Mouse (Mus musculus) mesoderm, embryonic 11.5 days (tissue): ENCODE results near the gene Nhlh1.
A peak's percentile ranks its signal among the peaks of the same experiment; 100 is the strongest.

Experiments used
- DNase-seq: peaks from one replicate; pipeline ENCODE4 v3.0.0-alpha.2; 2012; ENCODE audit warnings: low read depth, low spot score

Gene Nhlh1

GRCm38 (mm10) chr1:172053541-172054440 is 3.6 kb downstream of the Nhlh1 start:
- DNase-seq: no peak

DNA sequence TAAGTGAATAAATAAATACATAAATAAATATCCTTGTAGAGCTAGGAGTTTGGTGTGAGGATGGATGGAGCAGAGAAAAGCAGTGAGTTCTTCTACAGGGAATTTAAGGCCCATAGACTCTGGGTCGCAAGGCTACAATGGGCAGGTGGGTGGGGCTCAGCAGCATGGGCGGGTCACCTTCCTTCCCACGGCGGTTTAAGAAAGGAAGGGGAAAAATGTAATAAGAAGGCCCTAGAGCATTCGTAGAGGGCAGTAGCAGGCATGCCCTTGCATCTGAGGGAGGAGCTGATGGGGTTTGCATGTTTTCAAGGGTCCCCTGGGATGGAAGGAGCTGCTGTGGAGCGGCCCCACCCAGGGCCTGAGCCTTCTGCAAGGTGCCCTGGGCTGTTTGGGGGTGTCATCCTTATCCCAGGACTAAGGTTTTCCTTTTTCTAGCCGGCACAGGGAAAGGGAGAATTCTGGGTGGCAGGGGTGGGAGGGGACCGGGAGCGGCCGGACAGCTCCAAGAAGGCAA is 4.5 kb downstream of the Nhlh1 start:
- DNase-seq: no peak

GRCm38 (mm10) chr1:172049131-172049782 is 8.1 kb downstream of the Nhlh1 start:
- DNase-seq: peak; percentile 79

GRCm38 (mm10) chr1:172048241-172048734 is 9.1 kb downstream of the Nhlh1 start:
- no peak for DNase-seq

- DNase-seq: peak; percentile 88
Observed at GRCm38 (mm10) chr1:172046938-172047337, 10.4 kb downstream of the Nhlh1 start.

GRCm38 (mm10) chr1:172046410-172046809 is 11.0 kb downstream of the Nhlh1 start:
- DNase-seq: no peak

DNA sequence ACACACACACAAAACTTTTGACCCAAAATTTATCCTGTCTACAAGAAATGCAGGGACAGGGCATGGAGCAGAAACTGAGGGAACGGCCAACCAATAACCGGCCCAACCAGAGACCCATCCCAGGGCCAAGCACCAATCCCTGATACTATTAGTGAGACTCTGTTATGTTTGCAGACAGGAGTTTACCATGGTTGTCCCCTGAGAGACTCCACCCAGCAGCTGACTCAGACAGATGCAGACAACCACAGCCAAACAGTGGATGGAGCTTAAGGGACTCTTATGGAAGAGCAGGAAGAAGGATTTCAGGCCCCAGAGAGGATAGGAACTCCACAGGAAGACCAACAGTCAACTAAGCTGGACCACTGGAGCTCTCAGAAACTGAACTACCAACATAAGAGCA is 27.5 kb downstream of the Nhlh1 start:
- no peak for DNase-seq

DNA sequence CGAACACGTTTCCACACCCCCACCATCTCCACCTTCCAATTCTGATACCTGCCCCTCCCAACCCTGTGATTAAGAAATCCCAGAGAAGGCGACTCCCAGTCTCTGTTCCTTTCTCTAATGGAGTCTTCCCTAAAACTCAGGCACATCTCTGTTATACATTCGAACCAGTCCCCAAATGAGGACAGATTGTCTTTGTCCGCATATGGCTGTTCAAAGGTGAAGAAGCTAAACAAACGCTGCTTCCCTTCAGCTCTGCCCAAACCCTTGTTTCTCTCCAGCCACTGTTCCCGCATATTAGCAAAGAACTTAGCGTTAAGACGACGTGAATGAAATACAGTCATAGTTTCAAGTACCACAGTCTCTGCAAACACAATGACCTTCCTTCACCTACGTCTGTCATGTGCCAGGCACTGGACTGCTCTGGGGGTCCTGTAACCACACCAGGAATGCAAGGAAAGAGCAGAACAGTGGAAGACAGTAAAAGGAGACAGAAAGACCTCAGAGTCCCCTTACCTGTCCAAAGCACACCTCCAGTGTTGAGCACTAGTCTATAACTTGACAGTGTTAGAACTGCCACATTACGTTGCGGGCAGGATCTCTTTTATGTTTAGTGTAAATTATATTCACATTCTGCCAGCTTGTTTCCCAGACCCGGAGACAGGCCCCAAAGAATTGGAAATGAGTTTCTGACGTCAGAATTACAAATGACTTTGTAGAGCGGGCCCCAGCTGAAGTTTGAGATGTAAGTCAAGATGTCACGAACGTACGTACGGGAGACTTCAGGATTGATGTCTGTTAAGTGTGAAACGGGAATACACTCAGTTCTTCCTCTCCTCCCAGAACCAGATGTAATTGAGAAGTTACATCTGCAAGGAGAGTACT is 28.7 kb downstream of the Nhlh1 start, which contains the start of gene Vangl2:
Gene Vangl2, minus strand, starts transcription at position 51 of the 882 bp plus-strand sequence.
- DNase-seq: no peak

DNA sequence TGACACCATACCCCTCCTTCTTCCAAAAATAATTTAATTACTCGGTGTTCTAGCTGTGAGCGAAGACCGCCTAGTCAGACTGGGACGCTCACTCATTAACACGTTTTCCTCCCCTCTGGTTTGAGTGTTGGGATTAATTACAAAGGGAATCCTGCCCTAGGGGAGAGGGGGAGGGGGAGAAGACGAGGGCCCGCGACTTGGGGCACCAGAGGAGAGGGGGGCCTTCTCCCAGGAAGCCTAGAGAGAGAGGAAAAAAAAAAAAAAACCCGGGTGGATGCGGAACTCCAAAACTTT is 29.6 kb downstream of the Nhlh1 start:
- DNase-seq: no peak

GRCm38 (mm10) chr1:172027010-172027808 is 30.2 kb downstream of the Nhlh1 start:
- DNase-seq: peak; percentile 93

- peak; percentile 77 for DNase-seq
Observed at GRCm38 (mm10) chr1:172026201-172026901, 31.0 kb downstream of the Nhlh1 start.

GRCm38 (mm10) chr1:172025201-172025904 is 32.0 kb downstream of the Nhlh1 start:
- DNase-seq: no peak

GRCm38 (mm10) chr1:172024140-172024895 is 33.1 kb downstream of the Nhlh1 start:
- no peak for DNase-seq

- DNase-seq: no peak
Observed at GRCm38 (mm10) chr1:172019863-172020521, 37.4 kb downstream of the Nhlh1 start.

DNA sequence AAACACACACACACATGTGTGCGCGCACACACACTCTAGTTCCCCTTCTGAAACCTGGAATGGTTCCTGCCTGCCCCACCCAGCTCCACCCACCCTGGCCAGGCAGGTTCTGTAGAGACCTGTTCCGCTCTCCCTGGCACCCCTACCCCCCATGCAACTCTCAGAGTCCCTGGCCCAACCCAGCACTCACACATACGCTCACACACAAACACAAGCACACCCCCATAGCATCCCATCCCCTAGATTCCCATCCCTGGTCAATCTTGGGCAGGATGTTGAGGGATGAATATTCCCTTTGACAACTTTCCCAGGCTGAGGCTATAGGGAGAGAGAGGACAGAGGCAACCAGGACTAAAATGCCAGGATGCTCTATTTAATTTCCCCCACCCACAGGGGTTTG is 38.0 kb downstream of the Nhlh1 start:
- no peak for DNase-seq

- no peak for DNase-seq
Observed at GRCm38 (mm10) chr1:172018336-172019311, 38.7 kb downstream of the Nhlh1 start.

- no peak for DNase-seq
Observed at GRCm38 (mm10) chr1:172017517-172018070, 39.8 kb downstream of the Nhlh1 start.
